Mouse (Mus musculus): Measurements from ENCODE around the gene Cdk10.

DNA sequence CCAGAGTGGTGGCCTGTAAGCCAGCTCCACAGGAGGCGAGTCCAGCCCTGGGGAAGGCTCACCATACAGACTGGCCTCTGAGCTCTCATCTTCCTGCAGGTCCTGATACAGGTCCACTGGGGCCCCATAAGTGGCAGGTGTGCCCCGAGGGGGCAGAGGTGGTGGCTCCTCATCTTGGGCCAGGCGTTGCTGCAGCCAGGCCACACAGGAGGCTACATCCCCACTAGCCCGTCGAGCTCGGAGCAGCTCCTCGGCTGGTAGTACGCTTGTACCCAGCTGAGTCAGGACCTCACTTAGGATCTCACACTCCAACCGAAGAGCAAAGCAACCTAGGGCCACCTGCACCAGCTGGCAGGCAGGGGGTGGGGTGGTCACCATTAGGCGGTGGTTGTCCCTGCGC is 9.1 kb downstream of the Cdk10 start:
- no peak for TF ChIP-seq POLR2AphosphoS5 (IDR thresholded peaks at IDR 0.05; ENCODE audit: insufficient replicate concordance, low read depth, low read length)
- no peak for TF ChIP-seq CTCF (IDR thresholded peaks at IDR 0.05; ENCODE audit: low read depth, low read length)
- TF ChIP-seq TAL1 (conservative IDR thresholded peaks at IDR 0.05; ENCODE audit: low read depth, low read length), result no peak
- TF ChIP-seq GATA1 (IDR thresholded peaks at IDR 0.05; ENCODE audit: borderline replicate concordance, low read length), result no peak
